Mouse (Mus musculus) small intestine, adult 2 months (tissue): ENCODE data around the gene Hist1h4f.
"Not testable (repeated sequence)": the region's sequence is repeated elsewhere in the genome, so short reads cannot be mapped to it uniquely, and the experiment has no call there.

Source experiments
- CTCF ChIP-seq: fragments of 200-500 bp; IDR thresholded peaks from 2 replicates; pipeline ENCODE4 v1.5.1; 2012; ENCODE audit warnings: low read depth, mild to moderate bottlenecking, control low read depth, inconsistent platforms, low read length, moderate library complexity, mixed read lengths; ENCODE audit not compliant: insufficient replicate concordance, insufficient read length; ENCODE audit errors: extremely low read depth
- POLR2A ChIP-seq: fragments of 200-500 bp; IDR thresholded peaks from 2 replicates; pipeline ENCODE4 v1.6.1; 2012; ENCODE audit warnings: low read depth, mild to moderate bottlenecking, control low read depth, inconsistent platforms, low read length, moderate library complexity

DNA sequence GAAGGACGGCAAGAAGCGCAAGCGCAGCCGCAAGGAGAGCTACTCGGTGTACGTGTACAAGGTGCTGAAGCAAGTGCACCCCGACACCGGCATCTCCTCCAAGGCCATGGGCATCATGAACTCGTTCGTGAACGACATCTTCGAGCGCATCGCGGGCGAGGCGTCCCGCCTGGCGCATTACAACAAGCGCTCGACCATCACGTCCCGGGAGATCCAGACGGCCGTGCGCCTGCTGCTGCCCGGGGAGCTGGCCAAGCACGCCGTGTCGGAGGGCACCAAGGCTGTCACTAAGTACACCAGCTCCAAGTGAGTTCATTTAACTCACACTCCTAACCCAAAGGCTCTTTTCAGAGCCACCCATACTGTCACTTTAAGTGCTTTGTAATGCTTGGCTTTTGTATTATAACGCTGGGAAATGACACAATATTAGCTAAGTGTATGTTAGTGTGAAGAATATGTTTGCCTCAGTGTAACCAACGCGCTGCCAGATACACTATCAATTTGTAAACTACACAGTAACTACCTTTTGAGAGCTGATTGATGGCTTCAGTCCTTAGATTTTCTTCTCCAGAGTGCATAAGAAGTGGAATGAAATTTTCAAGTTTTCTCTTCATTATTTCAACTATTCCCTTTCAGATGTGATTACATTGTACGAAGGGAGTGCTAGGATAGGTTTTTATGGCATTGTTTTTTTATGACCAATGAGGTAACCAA is 20.2 kb upstream of the Hist1h4f start:
- not testable (repeated sequence) for TF ChIP-seq CTCF, POLR2A
